Mouse (Mus musculus): ENCODE measurements around the gene Arhgap15. TPM values are rescaled to one million over a fixed set of nuclear protein-coding genes. Genes with fewer than 3 reads are reported as not detected.

The Arhgap15 gene
- total and polyA plus RNA-seq, 3 experiments: 1.5 to 2.8 TPM; not detected in 1

DNA sequence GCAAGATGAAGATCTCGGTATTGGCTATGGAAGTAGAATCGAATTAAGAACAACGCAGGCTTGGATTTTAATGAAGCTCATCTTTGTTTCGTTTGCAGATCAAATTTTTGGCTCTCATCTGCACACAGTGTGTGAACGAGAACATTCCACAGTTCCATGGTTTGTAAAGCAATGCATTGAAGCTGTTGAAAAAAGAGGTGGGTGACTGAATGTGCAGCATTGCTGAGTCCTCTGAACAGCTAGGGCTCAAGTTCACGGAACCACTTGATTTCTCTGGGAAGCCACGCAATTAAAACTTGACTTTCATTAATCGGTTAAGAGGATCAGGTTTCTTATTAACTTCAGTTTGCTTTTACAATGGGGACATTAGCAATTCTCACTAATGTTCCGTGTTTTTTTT lies 393.5 kb downstream of the Arhgap15 start:
- Histone ChIP-seq H3K4me1 (ENCODE audit: control insufficient read depth in 1 of 2, insufficient read depth in 2 of 2, low read length in 2 of 2) (no peaks in the 10 kb centered on the region), H3K9ac (ENCODE audit: control insufficient read depth, low read depth, low read length, poor library complexity, severe bottlenecking) (no peak overlapping the region), H3K27ac (ENCODE audit: control insufficient read depth, low read depth, low read length) (no peak overlapping the region), H3K36me3 (ENCODE audit: control insufficient read depth in 1 of 2, insufficient read depth in 2 of 2, low read length in 2 of 2) (no peaks in the 10 kb centered on the region; a peak in 1 of 4 replicates), H3K79me2 (ENCODE audit: control insufficient read depth, insufficient read depth, low read length, poor library complexity) (no peaks in the 10 kb centered on the region), H3K9me3 (replicated peaks; ENCODE audit: insufficient read depth, low read length) (no peaks in the 10 kb centered on the region), H3K4me3 (ENCODE audit: control insufficient read depth in 1 of 2, insufficient read depth in 1 of 2, low read depth in 2 of 2, low read length in 2 of 2) (no peak overlapping the region), H3K27me3 (ENCODE audit: control insufficient read depth in 1 of 2, insufficient read depth in 2 of 2, low read length in 2 of 2) (no peaks in the 10 kb centered on the region)
- no peak for DNase-seq (ENCODE audit: low read depth, low spot score)
- TF ChIP-seq SMC3 (IDR thresholded peaks at IDR 0.05; ENCODE audit: low read depth, low read length) (no peak), ZC3H11A (IDR thresholded peaks at IDR 0.05; ENCODE audit: low read depth, low read length) (no peak)

GRCm38 (mm10) chr2:44142611-44143010 lies 394.0 kb downstream of the Arhgap15 start:
- no peaks in the 10 kb centered on the region for H3K4me1 ChIP-seq (ENCODE audit: control insufficient read depth in 1 of 2, insufficient read depth in 2 of 2, low read length in 2 of 2)
- no peak for DNase-seq (ENCODE audit: low read depth, low spot score)
- H3K27me3 ChIP-seq (ENCODE audit: control insufficient read depth in 1 of 2, insufficient read depth in 2 of 2, low read length in 2 of 2): no peaks in the 10 kb centered on the region
- TF ChIP-seq SIN3A (IDR thresholded peaks at IDR 0.05; ENCODE audit: low read length) (no peak), KAT2A (conservative IDR thresholded peaks at IDR 0.05; ENCODE audit: low read depth, low read length) (no peak), E2F4 (IDR thresholded peaks at IDR 0.05; ENCODE audit: borderline replicate concordance, low read depth, low read length) (no peak), MAZ (IDR thresholded peaks at IDR 0.05; ENCODE audit: low read depth, low read length) (no peak), POLR2AphosphoS5 (IDR thresholded peaks at IDR 0.05; ENCODE audit: borderline replicate concordance, low read depth, low read length) (no peak), BHLHE40 (IDR thresholded peaks at IDR 0.05; ENCODE audit: borderline replicate concordance, low read depth, low read length) (no peak), MXI1 (IDR thresholded peaks at IDR 0.05; ENCODE audit: low read depth, low read length) (no peak), CHD2 (IDR thresholded peaks at IDR 0.05; ENCODE audit: low read length) (no peak), MAFK (IDR thresholded peaks at IDR 0.05; ENCODE audit: borderline replicate concordance, low read depth, low read length) (no peak), POLR2A (IDR thresholded peaks at IDR 0.05; ENCODE audit: control insufficient read depth in 1 of 2, insufficient read depth in 1 of 2, low read depth in 1 of 2, low read length in 2 of 2, poor library complexity in 1 of 2) (no peak), HCFC1 (IDR thresholded peaks at IDR 0.05; ENCODE audit: low read depth, low read length) (no peak), EP300 (IDR thresholded peaks at IDR 0.05; ENCODE audit: low read depth in 1 of 2, low read length in 2 of 2) (no peak)
- H3K79me2 ChIP-seq (ENCODE audit: control insufficient read depth, insufficient read depth, low read length, poor library complexity): no peaks in the 10 kb centered on the region
- no peaks in the 10 kb centered on the region; a peak in 1 of 4 replicates for H3K36me3 ChIP-seq (ENCODE audit: control insufficient read depth in 1 of 2, insufficient read depth in 2 of 2, low read length in 2 of 2)
- H3K9ac ChIP-seq (ENCODE audit: control insufficient read depth, low read depth, low read length, poor library complexity, severe bottlenecking): no peak overlapping the region
- H3K27ac ChIP-seq (ENCODE audit: control insufficient read depth, low read depth, low read length): no peak overlapping the region
- H3K4me3 ChIP-seq (ENCODE audit: control insufficient read depth in 1 of 2, insufficient read depth in 1 of 2, low read depth in 2 of 2, low read length in 2 of 2): no peak overlapping the region
- H3K9me3 ChIP-seq (replicated peaks; ENCODE audit: insufficient read depth, low read length): no peaks in the 10 kb centered on the region

GRCm38 (mm10) chr2:44146124-44146981 lies 397.7 kb downstream of the Arhgap15 start:
- no peak for DNase-seq (ENCODE audit: low read depth, low spot score)
- Histone ChIP-seq H3K4me3 (ENCODE audit: control insufficient read depth in 1 of 2, insufficient read depth in 1 of 2, low read depth in 2 of 2, low read length in 2 of 2) (no peak overlapping the region), H3K27ac (ENCODE audit: control insufficient read depth, low read depth, low read length) (no peak overlapping the region), H3K79me2 (ENCODE audit: control insufficient read depth, insufficient read depth, low read length, poor library complexity) (no peaks in the 10 kb centered on the region), H3K27me3 (ENCODE audit: control insufficient read depth in 1 of 2, insufficient read depth in 2 of 2, low read length in 2 of 2) (no peaks in the 10 kb centered on the region), H3K36me3 (ENCODE audit: control insufficient read depth in 1 of 2, insufficient read depth in 2 of 2, low read length in 2 of 2) (no peaks in the 10 kb centered on the region; a peak in 1 of 4 replicates), H3K9me3 (replicated peaks; ENCODE audit: insufficient read depth, low read length) (no peaks in the 10 kb centered on the region), H3K4me1 (ENCODE audit: control insufficient read depth in 1 of 2, insufficient read depth in 2 of 2, low read length in 2 of 2) (no peaks in the 10 kb centered on the region), H3K9ac (ENCODE audit: control insufficient read depth, low read depth, low read length, poor library complexity, severe bottlenecking) (no peak overlapping the region)
- no peak for TF ChIP-seq MAX (IDR thresholded peaks at IDR 0.05; ENCODE audit: low read length)
